Mouse (Mus musculus) 416B (cell line): ENCODE measurements around the gene Eif4a3.

Experiments
- DNase-seq: peaks from one replicate; pipeline ENCODE4 v3.0.0; 2011; ENCODE audit warnings: low read depth

Eif4a3 gene

DNA sequence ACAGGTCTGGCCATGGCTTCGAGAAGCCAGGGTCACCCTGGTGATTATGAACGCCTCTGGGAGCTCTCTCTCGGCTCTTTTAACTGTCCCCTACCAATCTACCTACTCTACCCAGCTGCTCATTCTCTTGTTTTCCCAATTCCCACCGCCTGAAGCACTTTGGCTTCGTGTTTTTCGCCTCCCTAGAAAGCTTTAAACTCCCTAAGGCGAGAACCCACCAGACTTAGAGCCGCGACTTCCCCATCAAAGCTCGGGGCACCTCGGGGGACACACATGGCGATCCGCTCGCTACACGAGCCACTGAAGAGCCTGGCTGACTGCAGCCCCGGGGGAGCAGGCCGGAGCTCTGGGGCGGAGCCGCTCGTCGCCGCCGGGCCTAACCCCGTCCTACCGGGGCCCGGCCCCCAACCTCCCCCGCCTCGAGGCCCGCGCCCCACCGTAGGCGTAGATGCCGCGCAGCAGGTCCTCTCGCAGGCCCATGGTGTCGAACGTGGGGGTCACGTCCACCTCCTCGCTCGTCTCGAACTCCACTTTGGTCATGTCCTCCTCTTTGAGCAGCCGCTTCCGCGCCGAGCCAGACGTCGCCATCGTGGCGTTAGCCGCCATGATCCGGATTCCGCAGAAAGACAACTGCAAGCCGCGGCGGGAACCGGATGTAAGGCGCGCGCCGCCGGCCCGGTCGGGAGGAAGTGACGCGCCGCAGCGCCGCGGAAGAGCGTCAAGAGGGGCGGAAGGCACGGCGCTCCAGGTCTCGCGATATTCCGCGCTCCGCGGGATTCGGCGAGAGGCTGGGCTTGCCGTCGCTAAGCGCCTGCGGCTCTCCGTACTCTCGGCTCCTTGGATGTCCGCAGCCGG, at the start of gene Eif4a3:
Gene Eif4a3, minus strand, starts transcription at position 699 of the 855 bp plus-strand sequence.
- DNase-seq = peak; percentile 96

DNA sequence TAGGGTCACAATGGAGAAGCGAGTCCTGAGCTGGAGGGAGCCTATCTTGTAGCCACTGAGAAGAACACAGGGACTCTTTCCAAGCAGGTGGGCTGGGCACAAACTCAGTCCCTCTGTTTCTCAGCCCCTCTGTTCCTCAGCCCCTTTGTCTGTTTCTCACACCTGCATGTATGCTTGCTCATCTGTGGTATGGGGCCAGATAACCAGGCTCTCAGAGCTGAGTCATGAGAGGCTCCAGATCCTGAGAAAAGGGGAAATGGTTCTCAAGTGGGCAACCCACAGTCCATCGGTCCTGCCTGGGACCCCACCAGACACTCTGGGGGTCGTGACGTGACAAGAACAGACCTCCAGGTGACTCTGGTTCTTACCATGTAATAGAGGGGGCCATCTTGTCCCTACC, 47.2 kb upstream of the Eif4a3 start:
- peak; percentile 45 for DNase-seq

DNA sequence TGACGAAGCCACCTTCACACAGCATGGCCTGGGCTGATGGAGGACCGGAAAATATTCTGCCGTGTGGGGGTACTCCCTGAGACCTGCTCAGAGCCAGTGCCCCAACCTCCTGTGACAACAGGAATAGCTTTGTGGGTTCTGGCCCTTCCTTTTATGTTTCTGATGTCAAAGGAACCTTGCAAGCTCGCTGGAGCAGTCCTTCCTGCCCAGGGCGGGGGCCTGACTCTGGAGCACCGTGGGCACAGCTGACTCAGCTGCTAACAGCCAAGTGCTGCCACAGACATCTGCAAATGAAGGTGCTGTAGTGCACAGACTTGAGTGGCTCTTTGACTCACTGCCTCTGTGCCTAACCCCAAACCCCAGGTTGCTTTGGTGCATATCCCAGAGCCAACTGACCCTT, 45.0 kb upstream of the Eif4a3 start:
- DNase-seq = peak; percentile 83

DNA sequence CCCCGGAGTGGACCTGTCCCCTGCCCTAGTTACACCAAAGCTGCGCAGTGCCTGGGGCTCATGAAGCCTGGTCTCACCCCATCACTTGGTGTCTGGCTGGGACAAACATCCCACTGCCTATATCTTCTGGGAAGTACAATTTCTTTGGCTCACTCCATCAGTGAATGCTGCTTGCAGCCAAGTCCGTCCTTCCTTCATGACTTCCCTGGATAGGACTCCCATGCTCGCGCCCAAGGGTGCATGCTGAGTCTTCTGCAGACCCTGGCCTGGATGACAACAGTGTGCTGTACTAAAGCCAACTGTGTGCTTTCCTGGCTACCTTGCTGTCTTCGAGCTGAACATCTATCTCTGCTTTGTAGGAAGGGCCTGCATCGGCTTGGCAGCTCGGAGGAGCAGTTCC, 44.3 kb upstream of the Eif4a3 start:
- DNase-seq = no peak

DNA sequence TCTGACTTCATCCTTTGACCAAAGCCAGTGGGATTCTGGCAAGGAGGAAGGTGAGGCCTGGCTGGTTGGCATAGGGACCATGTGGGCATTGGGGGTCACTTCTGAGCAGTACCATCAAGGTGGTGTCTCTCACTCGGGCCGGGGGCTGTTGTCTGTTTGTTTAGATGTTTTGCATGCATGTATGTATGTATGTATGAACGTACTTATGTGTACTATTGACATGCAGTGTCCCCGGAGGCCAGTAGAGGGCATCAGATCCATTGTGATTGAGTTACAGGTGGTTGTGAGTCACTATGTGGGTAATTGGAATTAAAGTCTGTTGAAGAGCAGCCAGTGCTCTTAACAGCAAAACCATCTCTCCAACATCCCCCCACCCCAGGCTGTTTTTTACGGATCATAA, 39.7 kb upstream of the Eif4a3 start:
- peak; percentile 91 for DNase-seq

DNA sequence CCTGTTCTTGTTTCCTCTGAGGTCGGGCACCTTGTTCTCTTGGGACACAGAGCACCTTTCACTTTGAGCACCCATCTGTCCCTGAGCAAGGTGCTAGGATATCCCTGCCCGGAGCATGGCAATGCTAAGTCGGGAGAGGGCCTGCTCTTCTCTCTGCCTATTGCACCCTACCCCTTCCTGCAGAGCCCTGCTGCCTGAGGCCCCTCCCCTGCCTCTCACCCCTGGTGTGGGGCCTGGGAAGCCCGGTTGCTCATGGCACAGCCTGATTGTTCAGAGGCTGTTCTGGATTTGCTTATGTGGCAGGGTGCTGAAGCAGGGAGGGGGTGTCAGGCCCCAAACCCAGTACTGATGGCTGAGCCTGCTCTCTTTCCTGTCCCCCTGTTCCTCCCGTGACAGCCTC, 39.3 kb upstream of the Eif4a3 start:
- no peak for DNase-seq

DNA sequence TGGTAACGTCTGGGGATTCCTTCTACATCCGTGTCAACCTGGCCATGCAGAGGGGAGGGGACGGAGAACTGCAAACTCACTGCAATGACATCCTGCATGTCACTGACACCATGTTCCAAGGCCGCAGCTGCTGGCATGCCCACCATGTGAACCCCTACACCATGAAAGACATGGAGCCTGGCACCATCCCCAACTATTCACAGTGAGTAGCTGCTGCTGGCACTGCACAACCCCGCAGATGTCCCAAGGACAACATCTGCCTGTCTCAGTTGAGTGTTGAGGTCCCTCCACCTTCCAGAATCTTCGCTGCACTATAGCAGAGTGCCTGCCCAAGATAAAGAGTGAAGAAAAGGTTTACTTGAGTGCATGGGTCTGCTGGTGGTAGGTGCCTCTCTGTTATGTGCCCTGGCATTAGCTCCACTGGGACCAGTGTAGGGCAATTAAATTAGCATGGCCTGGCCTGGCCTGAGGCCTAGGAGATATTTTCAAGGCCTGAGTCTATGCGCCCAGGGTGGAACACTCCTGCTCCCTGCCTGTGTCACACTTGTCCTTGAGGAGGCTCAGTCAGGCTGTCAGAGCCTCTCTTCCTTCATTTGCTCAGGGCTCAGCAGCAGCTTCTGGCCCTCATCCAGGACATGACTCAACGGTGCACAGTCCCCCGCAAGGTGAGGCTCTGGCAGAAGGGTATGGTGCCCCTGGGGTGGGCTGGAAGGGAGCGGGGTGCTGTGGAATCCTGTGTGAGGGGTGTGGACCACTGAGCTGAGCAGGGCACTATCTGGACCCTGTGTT, 38.6 kb upstream of the Eif4a3 start:
- peak; percentile 55 for DNase-seq

DNA sequence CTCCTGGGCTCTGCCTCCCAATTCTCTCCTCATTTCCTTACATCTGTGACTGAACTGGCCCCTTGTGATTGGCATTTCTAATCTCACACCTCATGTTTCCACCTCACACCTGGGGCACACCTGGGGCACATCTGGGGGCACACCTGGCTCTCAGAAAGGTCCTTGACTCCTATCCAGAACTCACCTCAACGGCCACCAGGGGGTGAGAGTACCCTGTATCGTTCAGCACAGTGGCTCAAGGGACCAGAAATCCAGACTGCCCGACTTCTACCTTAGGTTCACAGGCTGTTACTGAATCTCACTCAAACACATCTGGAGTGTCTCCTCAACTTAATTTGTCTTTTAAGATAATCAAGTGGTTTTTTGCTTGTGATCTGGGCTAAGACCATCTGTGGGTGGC, 32.1 kb upstream of the Eif4a3 start:
- DNase-seq = no peak

DNA sequence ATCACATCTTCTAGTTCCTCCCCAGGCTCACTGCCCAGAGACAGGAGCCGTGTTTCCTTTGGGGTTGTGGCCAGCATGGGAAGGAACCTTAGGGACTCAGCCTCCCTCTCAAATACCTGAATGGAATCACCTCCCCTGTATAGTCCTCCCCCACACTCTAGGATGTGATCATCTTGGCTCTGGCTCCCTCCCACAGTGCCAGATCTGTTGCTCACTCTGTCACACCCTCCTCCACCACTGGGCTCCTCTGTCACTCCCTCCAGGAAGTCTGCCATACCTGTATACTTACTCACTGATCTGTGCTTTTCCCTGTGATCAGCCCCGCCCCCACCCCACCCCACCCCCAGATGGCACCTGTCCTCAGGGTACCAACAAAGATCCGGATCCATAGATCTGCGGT, 30.7 kb upstream of the Eif4a3 start:
- DNase-seq = no peak

DNA sequence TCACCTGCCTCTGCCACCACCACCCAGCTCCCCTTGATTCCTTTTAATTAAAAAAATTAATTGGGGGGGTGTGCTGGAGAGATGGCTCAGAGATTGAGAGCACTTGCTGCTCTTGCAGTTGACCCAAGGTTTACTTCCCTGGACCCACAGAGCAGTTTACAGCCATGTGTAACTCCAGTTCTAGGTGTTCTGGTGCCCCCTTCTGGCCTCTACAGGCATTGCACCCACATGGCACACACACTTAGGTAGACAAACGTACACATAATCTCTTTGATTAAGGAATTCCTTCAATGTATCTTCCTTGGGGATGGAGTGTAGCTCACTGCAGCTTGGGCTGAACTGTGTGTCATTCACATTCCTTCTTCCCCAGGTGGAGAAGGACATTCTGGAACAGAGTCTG, 25.2 kb upstream of the Eif4a3 start:
- DNase-seq = peak; percentile 25

DNA sequence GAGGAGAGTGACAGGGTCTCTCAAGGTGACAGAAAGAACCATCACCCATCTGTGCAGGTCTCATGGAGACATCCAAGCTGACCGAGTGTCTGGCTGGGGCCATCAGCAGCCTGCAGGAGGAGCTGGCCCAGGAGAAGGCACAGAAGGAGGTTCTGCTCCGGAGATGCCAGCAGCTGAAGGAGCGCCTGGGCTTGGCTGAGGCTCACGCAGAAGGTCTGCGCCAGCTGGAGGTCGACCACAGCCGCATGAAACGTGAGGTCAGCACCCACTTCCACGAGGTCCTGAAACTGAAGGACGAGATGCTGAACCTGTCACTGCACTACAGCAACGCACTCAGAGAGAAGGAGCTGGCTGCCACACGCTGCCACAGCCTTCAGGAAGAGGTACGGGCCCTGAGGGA, 22.6 kb upstream of the Eif4a3 start:
- DNase-seq = no peak

DNA sequence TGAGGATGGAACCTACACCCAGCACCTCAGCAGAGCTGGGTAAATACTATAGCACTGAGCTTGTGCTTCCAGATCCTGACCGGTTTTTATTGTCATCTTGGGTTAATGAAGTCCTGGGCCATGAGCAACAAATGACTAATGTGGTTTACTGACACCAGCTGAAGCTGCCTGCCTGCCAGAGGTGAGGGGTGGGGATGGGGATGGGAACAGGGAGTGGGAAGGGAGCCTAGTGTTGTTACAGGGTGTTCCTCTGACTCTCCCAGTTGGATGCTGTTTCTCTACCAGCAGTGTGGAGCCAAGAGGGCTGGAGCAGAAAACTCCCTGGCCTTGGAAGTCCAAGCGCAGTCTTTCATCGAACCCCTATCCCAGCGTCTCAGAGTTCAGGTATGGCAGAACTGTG, 16.8 kb upstream of the Eif4a3 start:
- DNase-seq = no peak

DNA sequence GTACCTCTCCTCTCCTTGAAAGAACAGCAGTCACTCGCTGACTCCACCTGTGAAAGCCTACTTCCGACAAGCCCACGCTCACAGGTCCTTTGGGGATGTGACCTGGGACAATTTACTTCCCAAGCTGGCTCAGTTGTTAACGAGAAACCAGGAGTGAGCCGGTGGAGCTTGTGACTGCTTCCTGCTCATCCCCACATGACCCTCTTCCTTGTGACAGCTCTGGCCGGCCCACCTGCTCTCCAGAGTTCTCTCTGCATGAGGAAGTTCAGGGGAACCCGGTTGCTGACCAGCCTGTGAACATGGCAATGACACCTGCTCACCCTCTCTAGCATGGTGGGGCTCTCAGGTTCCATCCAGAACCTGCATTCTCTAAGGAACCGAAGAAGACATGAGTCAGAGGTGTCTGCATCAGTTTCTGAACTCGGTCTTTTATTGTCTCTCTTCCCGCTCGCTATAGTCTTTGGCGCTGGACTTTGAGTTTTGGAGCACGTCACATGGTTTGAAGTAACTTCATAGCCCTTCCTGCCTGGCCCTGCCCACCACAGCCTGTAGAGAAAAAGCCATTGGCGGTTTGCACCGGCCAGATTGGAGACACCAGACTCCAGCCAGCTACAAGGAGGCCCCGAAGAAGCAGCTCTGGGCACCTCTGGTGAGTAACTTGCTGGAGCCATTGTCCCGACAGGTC, 14.5 kb upstream of the Eif4a3 start:
- DNase-seq = no peak

DNA sequence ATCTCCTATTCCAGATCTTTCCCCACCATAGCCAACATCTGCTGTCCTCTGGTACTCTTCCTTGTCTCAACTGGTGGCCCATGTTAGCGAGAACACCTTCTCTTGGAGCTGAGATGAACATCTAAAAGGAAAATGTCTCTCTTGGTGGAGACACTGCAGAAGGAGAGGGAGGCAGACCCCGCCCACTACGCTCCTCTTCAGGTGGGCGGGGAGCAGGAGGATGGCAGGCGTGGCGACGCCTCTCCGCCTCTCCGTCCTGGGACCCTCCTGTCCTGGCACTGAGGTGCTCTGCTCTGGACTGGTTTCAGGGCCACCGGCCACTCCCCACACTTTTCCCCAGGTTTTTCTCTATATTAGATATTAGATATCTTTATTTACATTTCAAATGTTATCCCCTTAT, 10.7 kb upstream of the Eif4a3 start:
- DNase-seq = no peak

DNA sequence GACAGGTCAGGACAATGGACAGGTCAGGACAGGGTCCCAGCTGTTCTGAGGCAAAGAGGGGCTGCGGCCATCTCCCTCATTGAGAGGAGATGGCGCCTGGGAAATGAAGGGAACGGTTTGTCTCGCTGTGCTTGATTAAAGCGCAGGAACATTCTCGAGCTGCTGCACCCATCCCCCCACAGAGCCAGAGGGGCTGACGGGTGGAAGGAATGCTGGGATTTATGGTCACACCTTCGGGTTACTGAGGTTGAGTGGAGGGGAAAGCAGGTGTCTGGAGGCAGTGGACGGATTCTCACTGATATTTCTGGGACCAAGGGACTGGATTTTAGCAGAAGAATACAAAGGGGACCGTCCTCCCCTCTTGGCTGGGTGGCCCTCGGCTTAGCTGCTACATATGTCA, 8.0 kb upstream of the Eif4a3 start:
- no peak for DNase-seq

DNA sequence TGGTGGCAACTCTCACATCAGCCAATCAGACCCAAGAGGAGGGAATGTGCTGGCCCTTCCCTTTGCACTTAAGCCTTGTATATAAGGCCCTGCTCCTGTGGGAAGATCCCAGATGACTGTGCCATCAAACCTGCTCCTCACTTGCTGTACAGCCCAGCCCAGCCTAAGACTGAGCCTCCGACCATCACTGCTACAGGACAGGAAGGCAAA, 7.7 kb upstream of the Eif4a3 start, which contains the start of gene Card14:
Gene Card14, plus strand, starts transcription at position 111 of the 210 bp plus-strand sequence.
- no peak for DNase-seq

DNA sequence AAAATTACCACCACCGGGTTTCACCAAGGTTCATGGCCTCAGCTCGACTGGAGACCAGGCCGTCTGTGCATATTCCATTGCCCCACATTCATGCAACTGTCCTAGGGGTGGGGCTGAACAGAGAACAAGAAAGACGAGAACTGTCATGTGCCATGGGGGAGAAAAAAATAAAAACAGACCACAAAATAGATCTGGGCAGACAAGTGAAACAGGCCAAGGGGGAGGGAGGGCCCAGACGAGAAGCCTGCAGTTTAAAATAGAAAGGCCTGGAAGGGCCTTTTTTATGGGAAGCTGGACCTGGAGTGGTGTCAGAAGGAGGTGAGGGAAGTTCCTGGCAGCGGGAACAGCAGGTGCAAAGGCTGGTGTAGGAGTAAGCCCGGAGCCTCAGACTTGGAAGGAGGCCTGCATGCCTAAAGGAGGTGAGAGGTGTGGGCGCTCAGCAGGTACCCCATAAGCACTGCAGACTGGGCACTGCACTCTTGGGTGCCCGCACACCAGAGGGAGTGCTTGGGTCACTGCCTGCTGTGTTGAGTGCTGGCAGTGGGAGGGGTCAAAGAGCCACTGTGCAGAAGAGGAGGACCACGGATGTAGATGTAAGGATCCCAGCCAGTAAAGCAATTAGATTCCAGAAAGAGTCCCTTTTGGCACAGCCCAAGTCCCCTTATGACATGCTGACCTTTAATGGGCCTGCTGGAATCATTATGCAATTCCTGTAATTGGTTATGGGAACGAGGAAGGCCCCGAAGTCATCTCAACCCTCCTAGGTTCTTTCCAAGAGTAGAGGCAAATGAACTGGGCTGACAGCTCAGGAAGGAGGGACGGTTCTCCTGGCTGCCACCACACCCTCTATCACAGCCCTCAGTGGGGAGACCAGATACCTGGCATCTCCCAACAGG, 7.1 kb upstream of the Eif4a3 start:
- no peak for DNase-seq

DNA sequence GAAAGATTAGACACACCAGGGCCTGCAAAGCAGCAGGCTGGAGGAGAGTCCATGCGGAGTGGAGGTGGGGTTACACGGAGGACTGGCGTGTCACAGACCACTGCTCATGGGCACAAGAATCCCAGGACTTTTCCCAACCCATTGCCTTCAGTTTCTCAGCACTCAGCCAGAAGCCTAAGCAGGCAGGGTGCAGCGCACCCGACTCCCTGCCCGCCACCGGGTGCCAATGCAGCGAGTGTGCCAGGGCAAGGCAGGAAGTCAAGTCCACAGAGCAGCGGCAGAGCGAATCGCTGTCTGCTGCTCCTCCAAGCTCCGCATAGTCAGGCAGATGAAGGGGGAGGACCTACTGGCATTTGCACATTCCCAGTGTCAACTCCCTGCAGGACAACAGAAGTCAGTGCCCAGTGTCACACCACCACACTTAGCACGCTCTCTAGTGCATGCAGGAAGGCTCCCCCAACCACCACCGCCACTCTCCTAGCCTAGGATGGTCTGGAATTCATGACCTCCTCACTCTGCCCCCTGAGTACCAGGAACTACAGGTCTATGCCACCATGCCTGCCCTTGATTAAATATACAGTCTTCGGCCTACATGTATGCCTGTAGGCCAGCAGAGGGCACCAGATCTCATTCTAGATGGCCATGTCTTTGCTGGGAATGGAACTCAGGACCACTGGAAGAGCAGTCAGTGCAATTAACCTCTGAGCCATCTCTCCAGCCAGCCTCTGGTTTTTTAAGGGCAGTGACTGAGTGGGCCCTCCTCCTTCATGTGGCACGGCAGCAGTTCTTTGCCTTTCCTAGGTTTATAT, 5.2 kb upstream of the Eif4a3 start:
- peak; percentile 79 for DNase-seq

DNA sequence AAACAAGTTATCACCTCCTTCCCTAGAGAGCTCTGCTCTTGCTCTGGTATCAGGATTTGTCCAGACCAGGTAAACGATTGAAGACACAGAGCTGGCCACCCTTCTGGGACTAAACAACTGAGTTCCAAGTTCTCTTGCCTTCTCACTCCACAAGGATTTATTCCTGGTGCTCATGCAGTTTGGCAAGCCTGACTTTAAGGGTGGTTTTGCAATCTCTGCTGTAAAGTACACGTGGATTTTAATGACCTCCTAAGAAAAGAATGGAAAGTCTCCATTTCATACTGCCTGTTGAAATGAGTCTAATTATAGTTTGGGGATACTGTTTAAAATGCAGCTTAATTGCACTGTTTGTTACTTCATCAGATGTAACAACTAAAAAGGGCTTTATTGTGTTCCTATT, 1.1 kb upstream of the Eif4a3 start:
- no peak for DNase-seq

DNA sequence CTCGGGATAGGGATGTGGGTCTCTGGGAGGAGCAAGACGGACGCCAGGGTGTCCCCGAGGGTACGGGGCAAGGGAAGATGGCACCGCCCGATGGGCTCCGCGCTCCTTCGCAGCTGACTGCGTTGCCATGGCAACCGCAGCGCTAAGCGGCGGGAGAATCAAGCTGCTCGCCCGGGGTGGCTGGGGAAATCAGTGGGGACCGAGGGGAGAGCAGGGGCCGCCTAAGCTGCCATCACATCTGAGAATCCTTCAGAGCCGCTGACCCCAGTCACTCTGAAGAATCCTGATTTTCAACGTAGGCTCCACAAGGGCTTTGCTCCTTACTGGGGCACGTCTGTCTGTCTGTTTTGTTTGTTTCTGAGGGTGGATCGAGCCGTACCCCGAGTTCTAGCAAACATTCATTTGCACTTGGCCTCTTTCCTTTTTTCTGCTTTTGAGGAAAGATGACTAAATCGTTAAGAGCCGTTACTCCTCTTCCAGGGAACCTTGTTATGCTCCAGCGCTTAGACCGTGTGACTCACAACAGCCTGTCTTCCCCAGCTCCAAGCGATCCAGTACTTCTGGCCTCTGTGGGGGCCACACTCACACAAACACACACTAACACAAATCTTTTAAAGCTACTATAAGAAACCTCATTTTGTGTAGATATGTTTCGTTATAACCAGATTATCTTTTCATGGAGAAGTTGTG, 502 bp upstream of the Eif4a3 start:
- peak; percentile 49 for DNase-seq

DNA sequence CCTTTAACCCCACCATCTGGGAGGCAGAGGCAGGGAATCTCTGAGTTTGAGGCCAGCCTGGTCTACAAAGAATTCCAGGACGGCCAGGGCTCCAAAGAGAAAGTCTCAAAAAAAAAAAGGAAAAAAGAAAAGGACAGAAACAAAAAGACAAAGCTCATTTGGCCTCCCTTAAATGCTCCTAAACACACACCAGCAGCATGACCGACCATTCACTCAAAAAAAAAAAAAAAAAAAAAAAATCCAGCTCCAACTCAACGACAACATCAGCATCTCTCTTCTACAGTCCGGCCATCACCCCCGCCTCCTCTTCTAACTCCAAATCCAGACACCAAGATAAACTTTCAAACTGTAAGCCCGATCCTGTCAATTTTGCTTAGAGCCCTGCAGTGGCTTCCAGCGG, 972 bp downstream of the Eif4a3 start:
- no peak for DNase-seq
